Mouse (Mus musculus) c-Kit-positive CD71-positive TER-119-negative erythroid progenitor cells, embryonic 14.5 days (primary cell): ENCODE data around the gene Stx12.
"Not testable (repeated sequence)": the region's sequence is repeated elsewhere in the genome, so short reads cannot be mapped to it uniquely, and the experiment has no call there.

ENCODE experiments used
- DNase-seq: peaks from one replicate; pipeline ENCODE4 v3.0.0-alpha.2; 2013; ENCODE audit warnings: low read depth

Stx12 gene

GRCm38 (mm10) chr4:132884064-132884843, at the start of gene Stx12:
TSS of gene Stx12 (minus strand) at chr4:132884509.
- DNase-seq, result peak; percentile 75

DNA sequence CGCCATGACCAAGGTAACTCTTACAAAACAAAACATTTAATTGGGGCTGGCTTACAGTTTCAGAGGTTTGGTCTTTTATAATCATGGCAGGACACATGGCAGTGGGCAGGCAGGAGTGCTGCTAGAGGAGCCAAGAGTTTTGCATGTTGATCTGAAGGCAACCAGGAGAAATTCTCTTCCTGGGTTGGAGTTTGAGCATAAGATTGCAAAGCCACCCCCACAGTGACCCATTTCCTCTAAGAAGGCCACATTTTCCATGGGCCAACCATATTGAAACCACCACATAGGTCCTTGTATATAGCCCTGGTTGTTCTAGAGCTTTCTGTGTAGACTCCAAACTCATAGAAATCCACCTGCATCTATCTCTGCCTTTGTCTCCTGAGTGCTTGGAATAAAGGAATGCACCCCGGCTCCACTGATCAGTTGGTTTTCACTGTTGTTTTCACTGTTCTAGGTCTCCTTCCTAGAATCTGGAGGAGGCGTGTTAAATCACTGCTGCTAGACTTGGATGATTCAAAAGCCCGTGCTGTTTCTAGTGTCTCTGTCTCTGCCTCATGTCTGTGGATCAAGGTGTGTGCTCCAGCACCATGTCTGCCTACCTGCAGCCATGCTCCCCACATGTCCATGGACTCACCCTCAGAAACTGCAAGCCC, 48.6 kb upstream of the Stx12 start:
- DNase-seq, result no peak

DNA sequence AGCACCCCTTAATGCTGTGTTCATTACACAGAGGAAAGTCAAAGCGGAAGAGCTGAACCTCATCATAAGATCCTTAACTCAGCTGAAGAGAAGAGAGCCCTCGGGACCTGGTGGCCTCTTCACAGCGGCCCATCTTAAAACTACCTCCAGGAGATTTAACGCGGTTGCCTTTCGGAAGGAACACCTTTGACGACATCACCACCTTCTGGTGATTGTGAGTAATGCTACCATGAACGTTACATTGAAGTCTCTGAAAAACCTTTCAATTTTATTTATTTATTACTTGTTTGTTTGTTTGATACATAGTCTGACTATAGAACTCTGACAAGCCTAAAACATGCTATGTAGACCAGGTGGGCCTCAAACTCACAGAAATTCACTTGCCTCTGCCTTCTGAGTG, 46.5 kb upstream of the Stx12 start:
- DNase-seq, result peak; percentile 73

DNA sequence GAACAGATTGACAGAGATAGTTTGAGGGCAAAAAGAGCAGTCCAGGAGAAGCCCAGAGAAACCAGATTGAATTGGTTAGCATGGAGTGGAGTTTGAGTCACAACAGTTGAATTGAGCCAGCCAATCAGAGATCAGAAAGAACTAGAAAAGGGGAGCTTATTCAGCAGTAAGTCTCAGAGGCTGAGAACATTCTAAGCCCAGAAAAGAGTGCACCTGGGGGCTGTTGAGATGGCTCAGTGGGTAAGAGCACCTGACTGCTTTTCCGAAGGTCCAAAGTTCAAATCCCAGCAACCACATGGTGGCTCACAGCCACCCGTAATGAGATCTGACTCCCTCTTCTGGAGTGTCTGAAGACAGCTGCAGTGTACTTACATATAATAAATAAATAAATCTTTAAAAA, 42.2 kb upstream of the Stx12 start:
- DNase-seq, result not testable (repeated sequence)

- peak; percentile 98 for DNase-seq
These were observed 38.3 kb upstream of the Stx12 start, which contains the start of gene Fam76a for GRCm38 (mm10) chr4:132922558-132923008. TSS of gene Fam76a (minus strand) at chr4:132922558.

GRCm38 (mm10) chr4:132922061-132922530, 37.8 kb upstream of the Stx12 start:
- DNase-seq, result no peak

DNA sequence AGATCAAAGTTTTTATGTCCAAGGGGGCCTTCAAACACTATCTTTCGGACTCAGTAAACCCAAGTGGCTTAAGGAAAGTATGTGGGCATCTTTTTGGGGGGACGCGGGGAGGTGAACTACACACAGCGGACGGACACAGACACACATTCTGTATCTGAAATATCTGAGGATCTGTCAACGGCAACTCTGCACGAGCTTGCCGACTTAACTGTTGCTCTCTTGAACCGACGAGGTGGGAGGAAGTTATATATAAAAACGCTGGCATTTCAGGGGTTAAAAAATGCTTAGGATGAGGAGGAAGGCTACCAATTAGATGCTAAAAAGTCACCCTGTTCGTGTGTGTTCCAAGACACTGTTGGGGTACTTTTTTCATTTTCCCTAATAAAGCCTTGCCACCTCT, 37.2 kb upstream of the Stx12 start:
- no peak for DNase-seq

- no peak for DNase-seq
These were observed 35.9 kb upstream of the Stx12 start for GRCm38 (mm10) chr4:132920171-132920570.

- DNase-seq, result not testable (repeated sequence)
These were observed 34.2 kb upstream of the Stx12 start for GRCm38 (mm10) chr4:132918493-132918892.

DNA sequence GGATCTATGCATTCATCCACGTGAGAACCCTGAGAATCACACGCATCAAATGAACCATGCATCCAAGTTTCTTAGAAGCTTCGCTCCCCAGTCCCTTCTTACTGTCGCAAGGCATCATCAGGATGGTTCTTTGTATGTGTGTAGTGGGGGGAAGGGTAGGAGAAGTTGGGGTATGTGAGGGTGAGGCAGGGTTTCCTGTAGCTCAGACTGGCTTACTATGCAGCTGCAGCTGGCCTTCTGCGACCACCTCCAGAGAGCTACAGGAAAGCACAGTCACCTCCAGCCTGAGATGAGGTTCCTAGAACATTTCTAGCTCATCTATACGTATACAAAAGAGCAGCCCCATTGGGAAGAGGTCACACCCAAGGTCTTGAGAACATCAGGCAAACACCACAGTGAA, 27.8 kb upstream of the Stx12 start:
- DNase-seq, result no peak

GRCm38 (mm10) chr4:132905843-132906360, 21.6 kb upstream of the Stx12 start:
- DNase-seq, result no peak

DNA sequence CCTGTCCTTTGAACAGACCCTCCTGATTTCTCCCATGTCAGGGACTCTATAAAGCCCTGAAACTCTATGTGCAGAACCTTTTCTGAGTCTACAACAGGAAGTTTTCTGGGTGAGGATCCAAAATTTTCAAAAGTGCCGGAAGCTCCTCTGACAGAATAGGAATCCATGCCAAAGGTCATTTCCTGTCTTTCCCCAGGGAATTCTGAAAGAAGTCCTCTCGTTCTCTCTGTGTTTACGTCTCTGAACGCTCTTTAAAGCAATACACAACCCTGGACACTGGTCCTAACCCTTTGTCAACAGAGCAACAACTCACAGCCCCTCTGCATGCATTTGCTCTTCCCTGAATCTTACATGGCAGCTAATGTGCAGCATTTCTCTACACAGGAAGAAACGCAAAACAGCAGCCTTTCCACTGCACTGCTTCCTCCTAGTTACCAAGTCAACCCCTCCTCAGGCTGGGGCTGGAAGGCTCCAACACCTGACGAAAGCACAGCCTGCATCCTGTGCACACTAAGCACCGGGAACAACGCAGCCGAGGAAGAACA, 20.5 kb upstream of the Stx12 start:
- DNase-seq, result no peak

DNA sequence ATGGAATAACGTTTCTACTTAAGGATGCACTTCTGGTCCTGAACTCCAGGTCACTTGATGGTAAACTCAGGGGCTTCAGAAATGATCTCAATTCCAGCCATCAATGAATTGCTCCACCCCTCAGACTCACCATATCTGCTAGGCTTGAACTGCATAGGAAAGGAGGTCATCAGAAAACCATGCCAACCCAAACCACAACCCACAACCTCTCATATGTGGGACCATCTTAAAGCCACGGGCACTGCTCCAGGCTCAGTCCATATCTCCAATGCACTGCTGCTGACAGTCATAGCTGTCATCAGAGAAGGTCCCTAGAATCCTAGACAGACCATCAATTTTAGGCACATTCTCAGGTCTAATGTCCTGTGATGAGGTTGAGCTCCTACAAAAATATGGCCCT, 19.8 kb upstream of the Stx12 start:
- no peak for DNase-seq

- no peak for DNase-seq
These were observed 13.9 kb upstream of the Stx12 start for GRCm38 (mm10) chr4:132898197-132898596.

DNA sequence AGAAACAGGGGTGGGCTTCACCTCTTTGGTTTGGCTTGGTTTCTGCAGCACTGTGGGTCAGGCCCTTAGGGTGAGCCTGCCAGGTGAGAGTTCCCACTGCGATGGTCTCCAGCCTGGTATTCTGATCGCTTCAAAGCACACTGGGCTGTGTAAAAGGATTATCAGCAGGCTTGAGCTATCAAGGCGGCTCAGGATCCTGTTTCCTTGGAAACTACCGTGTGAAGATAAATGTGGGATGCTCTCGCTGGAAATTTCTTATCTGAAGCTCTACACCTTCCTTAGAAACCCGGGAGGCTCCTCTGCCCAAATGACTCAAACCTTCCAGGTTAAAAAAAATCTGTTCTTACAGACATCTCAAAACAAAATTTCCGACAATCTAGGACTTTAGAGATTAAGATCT, 10.1 kb upstream of the Stx12 start:
- no peak for DNase-seq

- DNase-seq, result no peak
These were observed 600 bp upstream of the Stx12 start for GRCm38 (mm10) chr4:132884844-132885374.

DNA sequence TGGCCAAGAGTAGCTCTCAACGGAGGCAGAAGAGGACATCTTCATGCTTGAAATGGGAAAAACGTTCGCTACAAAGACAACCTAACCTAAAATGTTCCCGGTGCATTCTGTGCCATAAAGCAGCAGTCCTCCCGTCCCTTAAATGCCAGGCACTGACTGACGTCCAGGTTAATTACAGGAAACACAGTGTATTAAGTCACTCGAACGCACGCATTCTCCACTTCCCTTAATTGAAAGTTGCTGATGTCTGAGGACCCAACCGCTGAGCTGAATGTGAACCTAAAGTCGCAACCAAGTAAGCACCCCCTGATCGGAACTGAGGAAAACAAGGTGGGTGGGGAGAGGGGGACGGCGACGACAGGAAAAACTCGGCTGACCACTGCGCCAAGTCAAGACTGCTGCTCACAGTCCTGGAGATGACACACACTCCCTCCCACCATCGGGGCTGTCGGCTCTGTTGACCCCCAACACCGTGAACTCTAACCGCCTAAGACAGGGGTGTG, 697 bp downstream of the Stx12 start:
- DNase-seq, result no peak

DNA sequence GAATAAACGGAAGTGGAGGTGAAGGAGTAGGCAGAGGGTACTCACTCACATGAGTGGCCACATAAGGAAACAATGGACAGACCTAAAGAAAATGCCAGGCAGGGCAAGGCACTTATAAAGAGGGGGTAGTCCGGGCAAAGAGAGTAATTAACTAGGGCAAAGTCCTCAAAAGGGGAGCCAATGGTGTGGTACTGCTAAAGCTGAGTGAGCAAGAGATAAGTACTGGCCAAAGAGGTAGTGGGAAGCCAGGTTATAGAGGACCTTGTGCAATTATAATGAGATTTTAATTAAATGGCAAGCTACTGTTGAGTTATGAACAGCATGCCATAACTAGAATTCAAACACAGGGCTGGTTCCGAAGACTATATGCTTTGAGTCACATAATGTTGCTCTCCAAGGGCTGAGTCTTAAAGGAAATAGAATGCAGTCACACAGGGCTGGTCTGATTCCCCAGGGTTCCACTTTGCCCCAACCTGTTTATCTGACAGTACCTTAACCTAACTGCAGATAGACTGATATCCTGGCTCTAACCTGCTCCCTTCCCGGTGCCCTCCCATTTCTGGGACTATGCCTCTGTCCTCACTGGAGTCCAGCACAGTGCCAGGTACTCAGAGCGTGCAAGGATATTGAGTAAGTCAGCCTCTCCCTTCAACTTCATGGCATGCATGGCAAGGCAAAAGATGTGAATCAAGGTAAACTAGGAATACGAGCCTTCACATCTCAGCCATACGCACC, 9.8 kb downstream of the Stx12 start:
- DNase-seq, result no peak

GRCm38 (mm10) chr4:132873481-132874362, 10.6 kb downstream of the Stx12 start:
- no peak for DNase-seq

GRCm38 (mm10) chr4:132871116-132871515, 13.2 kb downstream of the Stx12 start:
- DNase-seq, result no peak

- no peak for DNase-seq
These were observed 19.5 kb downstream of the Stx12 start for GRCm38 (mm10) chr4:132864856-132865255.
